Mouse (Mus musculus): Measurements from ENCODE around the gene Ano2.

Ano2 gene

GRCm38 (mm10) chr6:126057706-126058105, 367.5 kb downstream of the Ano2 start:
- DNase-seq (ENCODE audit: low read depth): no peak

DNA sequence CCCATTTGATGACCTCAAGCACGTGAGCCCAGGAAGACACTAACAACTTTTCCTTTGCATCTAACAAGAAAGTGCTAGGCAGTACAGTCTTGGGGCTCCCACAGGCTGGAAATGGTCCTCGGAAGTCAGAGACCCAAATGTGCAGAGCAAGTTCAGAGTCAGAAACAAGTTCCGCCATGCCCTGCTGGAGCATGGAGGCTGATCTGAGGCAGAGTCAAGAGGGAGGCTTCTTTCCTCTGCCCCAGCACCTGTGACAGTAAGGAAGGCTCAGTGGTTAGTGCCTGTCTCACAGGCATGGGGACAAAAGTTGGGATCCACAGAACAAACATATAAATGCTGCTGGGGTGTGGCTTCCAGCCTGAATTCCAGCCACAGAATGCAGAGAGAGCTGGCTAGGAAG, 390.3 kb downstream of the Ano2 start:
- no peak for DNase-seq (ENCODE audit: low read depth)

- DNase-seq (ENCODE audit: low read depth): no peak
These were observed 396.2 kb downstream of the Ano2 start for GRCm38 (mm10) chr6:126086321-126086950.

DNA sequence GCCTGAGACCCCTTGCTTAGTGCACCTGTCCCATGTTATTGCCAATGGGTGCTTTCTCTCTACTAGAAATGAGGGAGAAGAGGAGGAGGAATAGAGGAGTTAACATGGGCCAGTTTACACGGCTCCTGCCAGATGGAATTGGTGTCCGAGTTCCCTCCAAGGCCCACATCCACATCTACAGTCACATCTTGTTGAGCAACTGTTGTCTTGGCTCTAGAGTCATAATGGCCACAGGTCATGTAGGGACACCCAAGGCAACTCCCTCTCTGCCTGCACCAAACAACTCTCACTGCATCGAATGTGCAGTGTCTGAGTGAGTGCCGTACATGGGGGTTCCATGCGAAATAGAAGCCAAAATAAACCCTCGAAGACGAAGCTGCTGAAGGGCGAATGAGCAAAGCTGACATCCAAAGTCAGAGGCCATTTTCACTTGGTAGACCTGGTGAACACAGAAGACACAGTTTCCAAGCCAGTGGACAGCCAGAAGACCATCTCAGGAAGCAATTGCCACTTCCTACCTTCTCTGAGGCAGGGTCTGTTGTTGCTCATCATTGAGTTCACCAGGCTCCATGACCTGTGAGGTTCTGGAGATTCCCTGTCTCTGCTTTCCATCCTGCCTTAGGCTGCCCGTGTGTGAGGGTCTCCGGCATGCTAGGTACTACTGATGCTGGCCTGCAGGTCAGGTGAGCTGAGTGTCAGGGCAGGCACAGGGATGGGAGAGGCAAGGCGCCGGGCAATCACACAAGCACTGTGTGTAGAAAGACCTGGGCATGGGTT, 398.5 kb downstream of the Ano2 start:
- no peak for DNase-seq (ENCODE audit: low read depth)

Measured in c-Kit-positive CD71-negative TER-119-negative erythroid progenitor cells, embryonic 14.5 days (primary cell).